Mouse (Mus musculus) forebrain, embryonic 16.5 days (tissue): ENCODE measurements around the gene Asgr2. TPM values are rescaled to one million over a fixed set of nuclear protein-coding genes. Genes with fewer than 3 reads are reported as not detected.
A peak's percentile ranks its signal among the peaks of the same experiment; 100 is the strongest.

Source experiments
- ATAC-seq: fragments of 200-750 bp; cut with Nextera tagmentation; 2 replicates; pipeline ENCODE4 v1.8.0; 2017; ENCODE audit warnings: mild to moderate bottlenecking, moderate library complexity
- H3K27ac ChIP-seq: fragments of 300-500 bp; sonication (generic); 2 replicates; pipeline ENCODE4 v1.5.1; 2014; ENCODE audit warnings: low read length, control low read depth
- H3K27me3 ChIP-seq: fragments of 300-500 bp; sonication (generic); replicated peaks from 2 replicates; pipeline ENCODE4 v1.6.1; 2014; ENCODE audit warnings: low read length; ENCODE audit not compliant: control insufficient read depth, insufficient read depth
- H3K36me3 ChIP-seq: fragments of 300-500 bp; sonication (generic); 2 replicates; pipeline ENCODE4 v1.6.1; 2014; ENCODE audit not compliant: control insufficient read depth, insufficient read depth
- H3K4me1 ChIP-seq: fragments of 300-500 bp; sonication (generic); replicated peaks from 2 replicates; pipeline ENCODE4 v1.6.1; 2014; ENCODE audit warnings: low read length; ENCODE audit not compliant: control insufficient read depth, insufficient read depth
- H3K4me2 ChIP-seq: fragments of 300-500 bp; sonication (generic); 2 replicates; pipeline ENCODE4 v1.6.1; 2014; ENCODE audit warnings: mild to moderate bottlenecking, low read length, control low read depth
- H3K4me3 ChIP-seq: fragments of 300-500 bp; sonication (generic); replicated peaks from 2 replicates; pipeline ENCODE4 v1.5.1; 2014; ENCODE audit warnings: mild to moderate bottlenecking, low read length, control low read depth
- H3K9ac ChIP-seq: fragments of 300-500 bp; sonication (generic); replicated peaks from 2 replicates; pipeline ENCODE4 v1.6.1; 2014; ENCODE audit warnings: low read depth, low read length, control low read depth
- H3K9me3 ChIP-seq: fragments of 300-500 bp; sonication (generic); 2 replicates; pipeline ENCODE4 v1.6.1; 2016; ENCODE audit warnings: low read length; ENCODE audit not compliant: control insufficient read depth
- WGBS: fragments of 180-500 bp; shearing (Covaris S2); extraction: QIAGEN DNeasy Blood & Tissue Kit; methylation state at CpG from one replicate; pipeline ENCODE4 v1.1.7; 2014; 5-methylcytosine and 5-hydroxymethylcytosine counted together
- polyA plus RNA-seq: library from polyadenylated mRNA; unstranded; fragments of >200 nt; fragmentation: Nextera tagmentation; extraction: Ambion mirVana; gene quantifications from 2 replicates; pipeline ENCODE4 v1.2.1, GENCODE M21; 2015

The Asgr2 gene
- polyA plus RNA-seq: not detected in 2 replicates

GRCm38 (mm10) chr11:70091986-70092783, at the start of gene Asgr2:
TSS of gene Asgr2 (plus strand) at chr11:70092644.
- ATAC-seq: no peak
- no peaks in the 10 kb centered on the region for H3K4me1 ChIP-seq
- WGBS: 75% methylated on average over 12 of the region's 12 CpGs
- H3K4me2 ChIP-seq: no peak within 1 kb of the TSS
- no peaks in the 10 kb centered on the region for H3K27me3 ChIP-seq
- no peak within 1 kb of the TSS for H3K4me3 ChIP-seq
- H3K36me3 ChIP-seq: no peaks in the 10 kb centered on the region
- no peaks in the 10 kb centered on the region for H3K9me3 ChIP-seq
- no peak within 1 kb of the TSS for H3K27ac ChIP-seq
- H3K9ac ChIP-seq: no peak within 1 kb of the TSS

- H3K27me3 ChIP-seq: no peaks in the 10 kb centered on the region
- no peak overlapping the region for H3K9ac ChIP-seq
- H3K4me1 ChIP-seq: no peaks in the 10 kb centered on the region; the same call in 1 of the 2 replicates
- H3K9me3 ChIP-seq: no peaks in the 10 kb centered on the region
- H3K27ac ChIP-seq: no peak overlapping the region
- ATAC-seq: no peak
- no peak overlapping the region for H3K4me3 ChIP-seq
- 83% methylated on average over 7 of the region's 7 CpGs for WGBS
- H3K36me3 ChIP-seq: peaks cover 37% of the 10 kb centered on the region
- H3K4me2 ChIP-seq: no peak overlapping the region
Observed at GRCm38 (mm10) chr11:70043665-70044064, 48.8 kb upstream of the Asgr2 start.

GRCm38 (mm10) chr11:70045435-70045834, 47.0 kb upstream of the Asgr2 start:
- Histone ChIP-seq H3K4me2 (no peak overlapping the region), H3K36me3 (peaks cover 27% of the 10 kb centered on the region), H3K9ac (no peak overlapping the region), H3K9me3 (no peaks in the 10 kb centered on the region), H3K4me1 (peaks cover 4% of the 10 kb centered on the region), H3K27me3 (no peaks in the 10 kb centered on the region), H3K4me3 (no peak overlapping the region), H3K27ac (no peak overlapping the region)
- WGBS: 53% methylated on average over 9 of the region's 9 CpGs
- no peak for ATAC-seq

GRCm38 (mm10) chr11:70049366-70049765, 43.1 kb upstream of the Asgr2 start:
- H3K9ac ChIP-seq: no peak overlapping the region
- 53% methylated on average over 6 of the region's 6 CpGs for WGBS

GRCm38 (mm10) chr11:70049816-70050215, 42.6 kb upstream of the Asgr2 start:
- peaks cover 4% of the 10 kb centered on the region; the same call in 1 of the 2 replicates for H3K4me1 ChIP-seq
- no peak overlapping the region for H3K4me2 ChIP-seq
- H3K9ac ChIP-seq: no peak overlapping the region
- H3K9me3 ChIP-seq: no peaks in the 10 kb centered on the region
- no peak overlapping the region for H3K4me3 ChIP-seq
- H3K36me3 ChIP-seq: peaks cover 3% of the 10 kb centered on the region; the same call in 1 of the 2 replicates
- ATAC-seq: no peak
- no peaks in the 10 kb centered on the region for H3K27me3 ChIP-seq
- 63% methylated on average over 10 of the region's 10 CpGs for WGBS
- no peak overlapping the region for H3K27ac ChIP-seq

More at GRCm38 (mm10) chr11:70049366-70049765, 43.1 kb upstream of the Asgr2 start:
- no peak overlapping the region for H3K4me3 ChIP-seq
- H3K9me3 ChIP-seq: no peaks in the 10 kb centered on the region
- peaks cover 7% of the 10 kb centered on the region; the same call in 1 of the 2 replicates for H3K36me3 ChIP-seq
- peaks cover 4% of the 10 kb centered on the region; the same call in 1 of the 2 replicates for H3K4me1 ChIP-seq
- no peak overlapping the region for H3K4me2 ChIP-seq
- no peak for ATAC-seq
- H3K27me3 ChIP-seq: no peaks in the 10 kb centered on the region
- no peak overlapping the region for H3K27ac ChIP-seq

- Histone ChIP-seq H3K27me3 (no peaks in the 10 kb centered on the region), H3K36me3 (no peaks in the 10 kb centered on the region), H3K9ac (no peak overlapping the region), H3K4me2 (no peak overlapping the region), H3K27ac (no peak overlapping the region), H3K9me3 (no peaks in the 10 kb centered on the region), H3K4me1 (peaks cover 7% of the 10 kb centered on the region; the same call in 1 of the 2 replicates), H3K4me3 (no peak overlapping the region)
- no peak for ATAC-seq
- WGBS: 61% methylated on average over 7 of the region's 7 CpGs
Observed at GRCm38 (mm10) chr11:70053156-70053555, 39.3 kb upstream of the Asgr2 start.

- WGBS: 84% methylated on average over 10 of the region's 10 CpGs
- no peak within 1 kb of the TSS for H3K4me2 ChIP-seq
- peaks cover 5% of the 10 kb centered on the region; the same call in 1 of the 2 replicates for H3K4me1 ChIP-seq
- no peak within 1 kb of the TSS for H3K4me3 ChIP-seq
- H3K9ac ChIP-seq: no peak within 1 kb of the TSS
- no peak for ATAC-seq
- H3K27ac ChIP-seq: no peak within 1 kb of the TSS
- no peaks in the 10 kb centered on the region for H3K36me3 ChIP-seq
- H3K9me3 ChIP-seq: no peaks in the 10 kb centered on the region
- no peaks in the 10 kb centered on the region for H3K27me3 ChIP-seq
Observed at GRCm38 (mm10) chr11:70053898-70054570, 38.4 kb upstream of the Asgr2 start, which contains the start of gene Asgr1. TSS of gene Asgr1 (plus strand) at chr11:70054085.

- H3K36me3 ChIP-seq: no peaks in the 10 kb centered on the region
- H3K9ac ChIP-seq: no peak overlapping the region
- H3K4me1 ChIP-seq: 0 out of 2 replicates have a peak, but pooled peaks cover 3% of the 10 kb centered on the region
- no peaks in the 10 kb centered on the region for H3K9me3 ChIP-seq
- H3K4me3 ChIP-seq: no peak overlapping the region
- H3K27ac ChIP-seq: no peak overlapping the region
- H3K4me2 ChIP-seq: no peak overlapping the region; the same call in 1 of the 2 replicates
- H3K27me3 ChIP-seq: no peaks in the 10 kb centered on the region
- peak; percentile 61 for ATAC-seq
- WGBS: 23% methylated on average over 18 of the region's 18 CpGs
Observed at GRCm38 (mm10) chr11:70055618-70056214, 36.7 kb upstream of the Asgr2 start.

GRCm38 (mm10) chr11:70057805-70058204, 34.6 kb upstream of the Asgr2 start:
- no peak overlapping the region for H3K9ac ChIP-seq
- WGBS: 78% methylated on average over 9 of the region's 9 CpGs
- no peak for ATAC-seq
- no peaks in the 10 kb centered on the region for H3K9me3 ChIP-seq
- no peaks in the 10 kb centered on the region for H3K36me3 ChIP-seq
- H3K4me1 ChIP-seq: 0 out of 2 replicates have a peak, but pooled peaks cover 3% of the 10 kb centered on the region
- no peak overlapping the region for H3K4me3 ChIP-seq
- H3K4me2 ChIP-seq: no peak overlapping the region
- H3K27ac ChIP-seq: no peak overlapping the region
- no peaks in the 10 kb centered on the region for H3K27me3 ChIP-seq
